Mouse (Mus musculus) cerebellum, adult 11 months (tissue): ENCODE results near the gene Pusl1.

Source experiments
- DNase-seq: peaks from one replicate; pipeline ENCODE4 v3.0.0; 2022

The Pusl1 gene

DNA sequence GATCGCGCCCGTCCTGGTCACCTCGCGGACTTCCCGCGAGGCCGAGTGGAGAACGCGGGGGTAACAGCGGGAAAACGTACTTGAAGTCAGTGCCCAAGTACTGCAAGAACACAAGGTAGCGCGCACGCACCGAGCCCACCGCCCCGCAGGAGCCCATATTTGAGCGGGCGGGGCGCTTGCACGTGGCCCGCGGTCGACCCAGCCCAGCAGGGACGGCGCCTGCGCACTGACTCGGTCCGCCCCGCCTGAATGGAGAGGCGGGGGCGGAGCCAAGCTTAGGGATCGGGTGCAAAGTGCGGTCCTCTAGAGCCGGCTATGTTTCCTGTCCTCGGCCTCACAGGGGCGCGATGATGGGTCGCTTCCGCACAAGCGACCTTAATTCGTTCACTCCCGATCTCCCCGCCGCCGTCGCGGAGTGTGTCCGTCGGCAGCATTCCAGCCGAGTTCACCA, at the start of gene Pusl1, which contains the start of gene Acap3:
Gene Pusl1 (minus strand): TSS at position 231 of the 451 bp plus-strand sequence.
Gene Acap3 (plus strand): TSS at position 272 of the 451 bp plus-strand sequence.
- DNase-seq, result peak; percentile 97

DNA sequence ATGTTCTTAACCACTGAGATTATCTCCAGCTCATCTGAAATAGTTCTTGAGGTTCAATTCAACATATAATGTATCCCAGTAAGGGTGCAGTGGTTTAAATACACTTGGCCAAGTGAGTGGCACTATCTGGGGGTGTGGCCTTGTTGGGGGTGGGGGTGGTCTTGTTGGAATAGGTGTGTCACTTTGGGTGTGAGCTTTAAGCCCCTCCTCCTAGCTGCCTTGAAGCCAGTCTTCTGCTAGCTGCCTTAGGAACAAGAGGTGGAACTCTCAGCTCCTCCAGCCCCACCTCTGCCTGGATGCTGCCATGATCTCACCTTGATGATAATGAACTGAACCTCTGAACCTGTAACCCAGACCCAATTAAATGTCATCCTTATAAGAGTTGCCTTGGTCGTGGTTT, 40.5 kb upstream of the Pusl1 start:
- DNase-seq, result no peak

- DNase-seq, result peak; percentile 2
Observed at GRCm38 (mm10) chr4:155908751-155909150, 17.2 kb upstream of the Pusl1 start.

DNA sequence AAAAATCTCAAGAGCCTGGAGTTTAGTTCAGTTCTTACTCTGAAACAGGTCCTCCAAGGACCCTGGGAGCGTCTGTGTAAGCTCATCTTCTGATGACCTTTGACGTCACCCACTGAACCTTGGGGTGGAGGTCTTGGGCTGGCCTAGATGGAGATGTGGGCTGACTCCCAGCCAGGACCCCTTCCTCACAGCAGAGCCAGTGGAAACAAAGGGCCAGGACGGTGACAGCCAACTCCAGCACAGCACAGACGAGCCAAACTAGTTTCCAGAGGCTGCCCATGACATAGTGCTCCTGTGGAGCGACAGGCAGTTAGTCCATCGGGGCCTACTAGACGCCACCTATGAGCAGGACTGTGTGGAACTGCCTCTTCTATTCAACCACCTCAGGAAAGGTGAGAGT, 16.7 kb upstream of the Pusl1 start:
- DNase-seq, result no peak

GRCm38 (mm10) chr4:155907003-155907402, 15.4 kb upstream of the Pusl1 start:
- no peak for DNase-seq

DNA sequence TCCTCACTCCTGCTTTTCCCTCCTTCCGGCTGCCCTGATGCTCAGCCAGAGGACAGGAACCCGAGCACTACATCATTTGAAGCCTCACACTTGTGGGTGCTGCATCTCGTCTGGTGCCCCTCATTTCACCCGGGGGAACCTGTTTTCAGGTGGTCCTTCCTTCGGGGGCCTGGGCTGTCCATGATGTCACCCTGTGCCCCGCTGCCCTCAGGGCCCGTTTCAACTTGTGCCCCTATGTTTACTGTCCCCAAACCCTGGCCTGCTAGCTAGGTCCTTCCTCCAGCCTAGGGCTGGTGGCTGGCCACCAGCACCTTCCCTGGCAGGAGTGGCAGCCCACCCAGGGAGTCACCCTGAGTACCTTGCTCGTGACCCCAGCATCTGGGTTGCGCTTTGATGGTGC, 14.5 kb upstream of the Pusl1 start:
- DNase-seq, result no peak

DNA sequence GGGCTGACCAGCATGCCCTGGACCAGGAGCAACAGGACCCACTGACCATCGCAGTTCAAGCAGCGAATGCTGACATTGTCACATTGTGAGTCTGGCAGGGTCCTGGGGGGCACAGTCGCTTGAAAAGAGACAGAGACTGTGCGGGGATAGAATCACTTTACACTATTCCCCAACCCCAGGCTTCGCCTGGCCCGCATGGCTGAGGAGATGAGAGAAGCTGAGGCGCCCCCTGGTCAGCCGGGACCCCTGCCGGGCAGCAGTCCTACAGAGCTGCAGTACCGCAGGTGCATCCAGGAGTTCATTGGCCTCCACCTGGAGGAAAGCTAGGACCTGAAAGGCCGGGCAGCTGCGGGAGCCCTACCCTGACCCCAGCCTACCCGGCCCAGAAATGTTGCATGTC, 14.1 kb upstream of the Pusl1 start:
- DNase-seq, result no peak

DNA sequence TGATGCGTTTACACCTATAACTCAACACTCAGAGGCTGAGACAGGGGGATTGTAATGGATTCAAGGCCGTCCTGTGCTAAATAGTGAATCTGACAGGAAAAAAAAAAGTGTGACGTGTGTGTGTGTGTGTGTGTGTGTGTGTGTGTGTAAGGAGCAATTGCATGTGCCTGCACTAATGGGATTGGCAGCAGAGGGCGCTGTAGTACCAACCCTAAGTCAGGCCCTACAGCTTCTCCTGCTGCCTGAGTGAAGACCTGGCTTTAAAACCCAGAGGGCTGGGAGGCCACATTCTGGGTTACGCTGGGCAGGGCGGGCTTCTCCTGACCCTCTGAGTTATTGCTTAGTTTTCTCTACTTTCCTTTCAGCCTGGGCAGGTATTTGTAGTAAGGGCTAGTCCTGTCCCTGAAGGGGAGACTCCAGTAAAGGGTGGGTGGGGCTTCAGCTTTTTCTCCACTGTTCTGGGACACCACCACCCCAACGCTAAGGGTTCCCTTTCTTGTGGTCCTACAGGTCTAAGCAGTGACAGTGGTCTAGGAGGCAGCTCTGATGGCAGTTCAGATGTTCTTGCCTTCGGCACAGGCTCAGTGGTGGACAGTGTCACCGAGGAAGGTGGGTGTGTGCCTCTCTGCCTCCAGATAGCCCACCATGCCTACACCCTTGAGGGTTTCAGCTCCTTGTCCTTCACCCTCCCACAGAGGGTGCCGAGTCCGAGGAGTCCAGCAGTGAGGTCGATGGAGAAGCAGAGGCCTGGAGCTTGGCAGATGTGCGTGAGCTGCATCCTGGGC, 12.9 kb upstream of the Pusl1 start:
- DNase-seq, result peak; percentile 12

- DNase-seq, result no peak
Observed at GRCm38 (mm10) chr4:155903246-155903645, 11.7 kb upstream of the Pusl1 start.

GRCm38 (mm10) chr4:155901205-155901604, 9.6 kb upstream of the Pusl1 start:
- DNase-seq, result no peak

DNA sequence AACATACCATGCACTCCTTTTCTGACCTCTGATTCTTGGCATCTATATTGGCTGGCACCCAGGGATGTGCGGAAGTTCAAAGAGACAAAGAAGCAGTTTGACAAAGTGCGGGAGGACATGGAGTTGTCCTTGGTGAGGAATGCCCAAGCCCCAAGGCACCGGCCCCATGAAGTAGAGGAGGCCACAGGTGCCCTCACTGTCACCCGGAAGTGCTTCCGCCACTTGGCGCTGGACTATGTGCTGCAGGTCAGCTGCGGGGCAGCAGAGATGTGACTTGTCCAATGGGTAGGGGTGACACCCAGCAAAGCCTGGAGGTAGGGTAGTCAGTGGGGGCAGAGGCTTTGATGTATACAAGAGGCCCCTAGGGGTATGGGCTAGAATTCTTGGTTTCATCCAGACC, 7.8 kb upstream of the Pusl1 start:
- no peak for DNase-seq

DNA sequence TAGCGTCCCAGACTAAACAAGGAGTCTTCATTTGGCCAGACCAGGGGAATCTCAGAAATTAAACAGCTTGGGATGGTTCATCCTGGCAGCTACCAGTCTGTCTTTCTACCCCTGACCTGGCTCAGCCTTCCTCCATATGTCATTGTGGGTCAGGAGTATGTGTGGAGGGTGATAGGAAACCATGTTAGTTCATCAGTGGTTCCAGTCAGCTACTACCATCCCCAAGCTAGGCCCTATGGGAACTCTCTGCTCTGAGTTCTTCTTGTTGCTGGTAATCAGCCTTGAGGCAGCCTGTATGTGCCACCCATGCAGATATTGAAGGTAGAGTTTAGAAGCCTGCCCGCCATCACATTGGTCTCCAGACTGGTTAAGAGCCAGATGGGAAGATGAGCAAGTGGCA, 6.7 kb upstream of the Pusl1 start:
- DNase-seq, result no peak

- no peak for DNase-seq
Observed at GRCm38 (mm10) chr4:155896461-155896860, 4.9 kb upstream of the Pusl1 start.

GRCm38 (mm10) chr4:155895826-155896225, 4.2 kb upstream of the Pusl1 start:
- DNase-seq, result no peak

DNA sequence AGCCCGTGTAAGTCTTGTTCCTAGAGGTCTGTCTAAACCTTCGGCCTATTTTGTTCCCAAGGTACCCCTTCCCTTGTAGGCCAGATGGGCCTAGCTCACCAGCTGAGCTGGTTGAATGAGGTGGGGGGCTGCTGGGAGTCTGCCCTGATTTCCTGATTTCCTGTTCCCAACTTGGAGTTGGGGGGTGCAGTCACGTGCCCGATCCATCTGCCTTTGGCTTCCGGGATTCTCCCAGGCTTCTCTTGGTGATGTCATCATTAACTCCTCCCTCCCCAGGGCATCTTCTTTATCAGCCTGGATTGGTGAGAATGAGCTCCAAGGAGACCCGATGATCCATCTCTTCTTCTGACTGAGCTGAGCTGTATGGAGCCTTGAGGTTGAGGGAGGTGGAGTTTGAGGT, 3.6 kb upstream of the Pusl1 start:
- DNase-seq, result peak; percentile 69

DNA sequence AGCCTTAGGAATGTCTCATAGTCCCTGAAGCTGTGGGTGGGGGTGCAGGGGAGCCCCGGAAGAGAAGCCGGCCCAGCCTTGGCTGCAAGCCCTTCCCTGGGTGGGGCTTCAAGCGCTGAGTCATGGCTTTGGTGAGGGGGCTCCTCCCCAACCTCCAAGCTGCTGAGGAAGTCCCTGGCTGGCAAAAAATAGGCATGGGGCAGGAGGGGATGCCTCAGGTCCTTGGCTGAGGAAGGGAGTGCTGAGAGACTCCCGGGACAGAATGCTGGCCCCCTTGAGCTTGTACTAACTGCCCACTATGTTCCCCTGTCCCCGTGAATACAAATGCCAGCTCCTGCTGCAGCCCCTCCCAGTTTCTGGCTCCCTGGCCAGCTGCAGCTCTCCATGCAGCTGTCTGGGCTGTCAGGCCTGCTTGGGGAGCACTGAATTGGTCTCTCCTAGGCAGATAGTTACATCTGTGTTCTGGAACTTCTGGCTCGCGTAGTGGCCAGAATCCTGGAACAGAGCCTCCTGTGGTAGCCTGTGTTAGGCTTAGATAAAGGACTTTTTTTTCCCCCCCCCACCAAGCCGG, 2.8 kb upstream of the Pusl1 start:
- peak; percentile 47 for DNase-seq

DNA sequence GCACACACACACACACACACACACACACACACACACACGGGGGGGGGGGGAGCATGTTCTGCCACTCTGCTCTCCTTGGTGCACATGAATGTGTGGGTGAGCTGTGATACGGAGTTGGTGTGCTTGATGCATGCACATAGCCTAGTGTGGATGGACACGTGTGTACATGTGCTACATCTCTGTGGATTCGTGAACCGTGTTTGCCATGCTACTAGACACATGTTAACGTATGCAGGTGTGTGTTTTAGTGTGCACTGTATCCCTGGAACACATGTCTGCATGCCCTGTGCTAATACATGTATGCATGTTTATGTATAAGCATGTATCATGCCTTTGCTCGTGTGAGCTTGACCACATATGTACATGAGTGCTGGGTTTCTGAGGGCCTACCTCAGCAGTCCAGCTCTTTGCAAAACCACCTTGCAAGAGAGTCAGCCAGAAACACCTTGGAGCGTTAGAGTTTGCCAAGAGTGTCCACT, 1.7 kb upstream of the Pusl1 start:
- DNase-seq, result no peak

- no peak for DNase-seq
Observed at GRCm38 (mm10) chr4:155892438-155893211, 1.0 kb upstream of the Pusl1 start.

- DNase-seq, result peak; percentile 81
Observed at GRCm38 (mm10) chr4:155892017-155892416, 436 bp upstream of the Pusl1 start.

- DNase-seq, result no peak
Observed at GRCm38 (mm10) chr4:155891011-155891471, 540 bp downstream of the Pusl1 start.

- DNase-seq, result no peak
Observed at GRCm38 (mm10) chr4:155889316-155889715, 2.3 kb downstream of the Pusl1 start.

DNA sequence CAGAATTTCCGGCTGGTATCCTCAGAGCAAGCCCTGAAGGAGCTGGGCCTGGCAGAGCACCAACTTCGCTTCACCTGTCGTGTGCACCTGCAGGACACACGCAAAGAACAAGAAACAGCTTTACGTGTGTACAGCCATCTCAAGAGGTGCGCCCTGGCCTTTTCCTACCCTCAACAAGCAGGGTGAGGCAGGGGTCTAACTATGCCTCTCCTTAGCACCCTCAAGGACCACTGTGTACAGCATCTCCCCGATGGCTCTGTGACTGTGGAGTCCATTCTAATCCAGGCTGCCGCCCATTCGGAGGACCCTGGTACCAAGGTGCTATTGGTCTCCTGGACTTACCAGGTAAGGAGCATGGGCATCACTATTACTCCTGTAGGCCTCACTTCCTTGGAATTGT, 3.4 kb downstream of the Pusl1 start:
- DNase-seq, result no peak

- no peak for DNase-seq
Observed at GRCm38 (mm10) chr4:155887674-155888073, 3.9 kb downstream of the Pusl1 start.
